Mouse (Mus musculus) MEL (cell line): ENCODE measurements around the gene Igsf6. TPM values are rescaled to one million over a fixed set of nuclear protein-coding genes. Genes with fewer than 3 reads are reported as not detected.

Source experiments
- DNase-seq: peaks from one replicate; pipeline ENCODE4 v3.0.0; 2011; ENCODE audit warnings: low read depth, low spot score
- H3K27ac ChIP-seq: 2 replicates; pipeline ENCODE4 v1.5.1; 2012; ENCODE audit warnings: low read depth, mild to moderate bottlenecking, control low read depth, low read length, moderate library complexity; ENCODE audit not compliant: control insufficient read depth
- H3K27me3 ChIP-seq, 2 experiments: fragments of 150-350 bp in 1 of 2; sonication (generic) in 1 of 2; 2 replicates each; pipeline ENCODE4 v1.6.1; 2012; ENCODE audit warnings: low read length in 2 of 2, mild to moderate bottlenecking in 2 of 2, improper control_type of control experiment in 1 of 2, moderate library complexity in 1 of 2; ENCODE audit not compliant: insufficient read depth in 2 of 2, control insufficient read depth in 1 of 2
- H3K36me3 ChIP-seq, 2 experiments: 2 replicates each; pipeline ENCODE4 v1.6.1; 2012 to 2014; ENCODE audit warnings: low read length in 2 of 2, improper control_type of control experiment in 1 of 2, inconsistent platforms in 1 of 2, mild to moderate bottlenecking in 1 of 2; ENCODE audit not compliant: insufficient read depth in 2 of 2, control insufficient read depth in 1 of 2
- H3K4me1 ChIP-seq, 2 experiments: fragments of 150-350 bp in 1 of 2; sonication (generic) in 1 of 2; 2 replicates each; pipeline ENCODE4 v1.6.1; 2012; ENCODE audit warnings: low read length in 2 of 2, improper control_type of control experiment in 1 of 2, mild to moderate bottlenecking in 1 of 2; ENCODE audit not compliant: insufficient read depth in 2 of 2, control insufficient read depth in 1 of 2
- H3K4me3 ChIP-seq, 2 experiments: fragments of 150-350 bp in 1 of 2; sonication (generic) in 1 of 2; 2 replicates each; pipeline ENCODE4 v1.5.1; 2012; ENCODE audit warnings: low read depth in 2 of 2, low read length in 2 of 2, mild to moderate bottlenecking in 2 of 2, moderate library complexity in 2 of 2, control low read depth in 1 of 2, improper control_type of control experiment in 1 of 2; ENCODE audit not compliant: control insufficient read depth in 1 of 2, insufficient read depth in 1 of 2
- H3K79me2 ChIP-seq: 2 replicates; pipeline ENCODE4 v1.6.1; 2012; ENCODE audit warnings: mild to moderate bottlenecking, low read length, moderate library complexity; ENCODE audit not compliant: control insufficient read depth, poor library complexity, insufficient read depth
- H3K9ac ChIP-seq: 2 replicates; pipeline ENCODE4 v1.6.1; 2012; ENCODE audit warnings: low read depth, mild to moderate bottlenecking, control low read depth, low read length, moderate library complexity; ENCODE audit not compliant: control insufficient read depth, poor library complexity, severe bottlenecking
- H3K9me3 ChIP-seq: fragments of 150-350 bp; sonication (generic); replicated peaks from 2 replicates; pipeline ENCODE4 v1.6.1; 2012; ENCODE audit warnings: mild to moderate bottlenecking, low read length, improper control_type of control experiment, moderate library complexity; ENCODE audit not compliant: insufficient read depth
- CTCF ChIP-seq, 3 experiments: IDR thresholded peaks in 2 of 3; conservative IDR thresholded peaks in 1 of 3; 2 replicates each; pipeline ENCODE4 v1.5.1; 2011 to 2012; ENCODE audit warnings: low read length in 3 of 3, low read depth in 2 of 3, mild to moderate bottlenecking in 2 of 3, improper control_type of control experiment in 1 of 3, inconsistent platforms in 1 of 3, mixed read lengths in 1 of 3, moderate library complexity in 1 of 3; ENCODE audit not compliant: control insufficient read depth in 1 of 3, insufficient read depth in 1 of 3, poor library complexity in 1 of 3, severe bottlenecking in 1 of 3
- E2F4 ChIP-seq: IDR thresholded peaks from 2 replicates; pipeline ENCODE4 v1.6.1; 2011; ENCODE audit warnings: low read depth, low read length, improper control_type of control experiment, borderline replicate concordance
- EP300 ChIP-seq, 2 experiments: IDR thresholded peaks; 2 replicates each; pipeline ENCODE4 v1.6.1; 2011; ENCODE audit warnings: improper control_type of control experiment in 2 of 2, low read length in 2 of 2, low read depth in 1 of 2, mild to moderate bottlenecking in 1 of 2
- ETS1 ChIP-seq: IDR thresholded peaks from 2 replicates; pipeline ENCODE4 v1.6.1; 2012; ENCODE audit warnings: low read depth, mild to moderate bottlenecking, inconsistent platforms, low read length, improper control_type of control experiment, moderate library complexity
- GABPA ChIP-seq: IDR thresholded peaks from 2 replicates; pipeline ENCODE4 v1.6.1; 2012; ENCODE audit warnings: low read depth, mild to moderate bottlenecking, inconsistent platforms, low read length, improper control_type of control experiment, moderate library complexity
- JUND ChIP-seq: IDR thresholded peaks from 2 replicates; pipeline ENCODE4 v1.6.1; 2011; ENCODE audit warnings: low read depth, mild to moderate bottlenecking, improper control_type of control experiment, low read length
- MAX ChIP-seq: IDR thresholded peaks from 2 replicates; pipeline ENCODE4 v1.6.1; 2011; ENCODE audit warnings: low read length, improper control_type of control experiment
- MAZ ChIP-seq: IDR thresholded peaks from 2 replicates; pipeline ENCODE4 v1.6.1; 2012; ENCODE audit warnings: low read depth, mild to moderate bottlenecking, inconsistent platforms, low read length, improper control_type of control experiment
- MEF2A ChIP-seq: IDR thresholded peaks from 2 replicates; pipeline ENCODE4 v1.6.1; 2014; ENCODE audit warnings: low read depth, mild to moderate bottlenecking, inconsistent platforms, low read length, improper control_type of control experiment; ENCODE audit not compliant: poor library complexity, insufficient replicate concordance, severe bottlenecking; ENCODE audit errors: extremely low read depth
- MXI1 ChIP-seq: IDR thresholded peaks from 2 replicates; pipeline ENCODE4 v1.6.1; 2011; ENCODE audit warnings: mild to moderate bottlenecking, low read depth, low read length, improper control_type of control experiment
- MYC ChIP-seq: IDR thresholded peaks from 2 replicates; pipeline ENCODE4 v1.6.1; 2011; ENCODE audit warnings: low read depth, mild to moderate bottlenecking, low read length, improper control_type of control experiment, moderate library complexity
- NELFE ChIP-seq: IDR thresholded peaks from 2 replicates; pipeline ENCODE4 v1.6.1; 2011; ENCODE audit warnings: low read depth, low read length, improper control_type of control experiment
- NRF1 ChIP-seq: IDR thresholded peaks from 2 replicates; pipeline ENCODE4 v1.6.1; 2014; ENCODE audit warnings: low read depth, mild to moderate bottlenecking, inconsistent platforms, low read length, improper control_type of control experiment, moderate library complexity; ENCODE audit not compliant: poor library complexity, insufficient read depth, severe bottlenecking
- POLR2A ChIP-seq, 2 experiments: IDR thresholded peaks; 2 replicates each; pipeline ENCODE4 v1.6.1; 2011 to 2012; ENCODE audit warnings: low read length in 2 of 2, mild to moderate bottlenecking in 2 of 2, control low read depth in 1 of 2, improper control_type of control experiment in 1 of 2, low read depth in 1 of 2, moderate library complexity in 1 of 2; ENCODE audit not compliant: control insufficient read depth in 1 of 2, insufficient read depth in 1 of 2, poor library complexity in 1 of 2
- POLR2AphosphoS2 ChIP-seq: IDR thresholded peaks from 2 replicates; pipeline ENCODE4 v1.6.1; 2011; ENCODE audit warnings: low read length, improper control_type of control experiment
- RAD21 ChIP-seq: IDR thresholded peaks from 2 replicates; pipeline ENCODE4 v1.6.1; 2011; ENCODE audit warnings: mild to moderate bottlenecking, low read depth, low read length, improper control_type of control experiment
- SIN3A ChIP-seq: IDR thresholded peaks from 2 replicates; pipeline ENCODE4 v1.6.1; 2012; ENCODE audit warnings: low read length, improper control_type of control experiment, inconsistent platforms
- SMC3 ChIP-seq: IDR thresholded peaks from 2 replicates; pipeline ENCODE4 v1.6.1; 2011; ENCODE audit warnings: low read depth, low read length, improper control_type of control experiment
- TAL1 ChIP-seq: IDR thresholded peaks from 2 replicates; pipeline ENCODE4 v1.6.1; 2012; ENCODE audit warnings: mild to moderate bottlenecking, inconsistent platforms, low read length, moderate library complexity, mixed read lengths
- TBP ChIP-seq: IDR thresholded peaks from 2 replicates; pipeline ENCODE4 v1.8.0; 2011; ENCODE audit warnings: low read depth, low read length, improper control_type of control experiment
- TCF12 ChIP-seq: IDR thresholded peaks from 2 replicates; pipeline ENCODE4 v1.6.1; 2014; ENCODE audit warnings: low read depth, mild to moderate bottlenecking, inconsistent platforms, low read length, improper control_type of control experiment, moderate library complexity
- UBTF ChIP-seq: IDR thresholded peaks from 2 replicates; pipeline ENCODE4 v1.6.1; 2012; ENCODE audit warnings: low read depth, mild to moderate bottlenecking, inconsistent platforms, low read length, improper control_type of control experiment, moderate library complexity, borderline replicate concordance; ENCODE audit not compliant: insufficient read depth
- USF1 ChIP-seq: IDR thresholded peaks from 2 replicates; pipeline ENCODE4 v1.6.1; 2014; ENCODE audit warnings: low read depth, mild to moderate bottlenecking, inconsistent platforms, low read length, improper control_type of control experiment, moderate library complexity
- USF2 ChIP-seq, 2 experiments: IDR thresholded peaks; 2 replicates each; pipeline ENCODE4 v1.6.1; 2011 to 2012; ENCODE audit warnings: improper control_type of control experiment in 2 of 2, low read length in 2 of 2, borderline replicate concordance in 1 of 2, inconsistent platforms in 1 of 2, low read depth in 1 of 2, mild to moderate bottlenecking in 1 of 2; ENCODE audit not compliant: insufficient read depth in 1 of 2
- ZC3H11A ChIP-seq: IDR thresholded peaks from 2 replicates; pipeline ENCODE4 v1.6.1; 2012; ENCODE audit warnings: low read depth, mild to moderate bottlenecking, inconsistent platforms, low read length, improper control_type of control experiment
- ZMIZ1 ChIP-seq: IDR thresholded peaks from 2 replicates; pipeline ENCODE4 v1.6.1; 2012; ENCODE audit warnings: low read depth, mild to moderate bottlenecking, inconsistent platforms, low read length, improper control_type of control experiment, moderate library complexity
- polyA plus RNA-seq, 2 experiments: library from polyadenylated mRNA; stranded (reverse) in 1 of 2; unstranded in 1 of 2; fragments of >175 nt in 1 of 2; fragments of >200 nt in 1 of 2; gene quantifications; 2 replicates each; pipeline versions ENCODE4 v1.2.1 to v1.2.4; 2012; ENCODE audit warnings: low replicate concordance in 2 of 2, low read depth in 1 of 2; ENCODE audit not compliant: insufficient read length in 2 of 2, insufficient read depth in 1 of 2, missing spikeins in 1 of 2
- total RNA-seq: library from RNA; depleted of rRNA; stranded (reverse); fragments of 300-350 nt; gene quantifications from 2 replicates; pipeline ENCODE4 v1.2.3, GENCODE M21; 2012

Gene Igsf6
- total and polyA plus RNA-seq, 3 experiments = 0.08 to 0.42 TPM; not detected in 1

GRCm38 (mm10) chr7:121093026-121093425 is 18.7 kb upstream of the Igsf6 start:
- Histone ChIP-seq H3K27me3 (no peaks in the 10 kb centered on the region; a peak in 1 of 4 replicates), H3K27ac (no peak overlapping the region), H3K9ac (no peak overlapping the region), H3K4me1 (no peaks in the 10 kb centered on the region), H3K9me3 (no peaks in the 10 kb centered on the region), H3K36me3 (no peaks in the 10 kb centered on the region), H3K4me3 (no peak overlapping the region), H3K79me2 (no peaks in the 10 kb centered on the region)
- TF ChIP-seq CTCF (IDR thresholded peaks at IDR 0.05 in 2 of 3, conservative IDR thresholded peaks at IDR 0.05 in 1 of 3; ENCODE audit: control insufficient read depth in 1 of 3, insufficient read depth in 1 of 3, low read depth in 2 of 3, low read length in 3 of 3, poor library complexity in 1 of 3, severe bottlenecking in 1 of 3) = no peak
- TF ChIP-seq RAD21 = no peak
- TF ChIP-seq EP300 (IDR thresholded peaks at IDR 0.05; ENCODE audit: low read depth in 1 of 2, low read length in 2 of 2) = no peak
- TF ChIP-seq TAL1 = no peak
- no peak for TF ChIP-seq MEF2A
- no peak for TF ChIP-seq JUND
- no peak for TF ChIP-seq MAZ
- TF ChIP-seq UBTF = no peak
- TF ChIP-seq POLR2AphosphoS2 = no peak
- no peak for TF ChIP-seq USF1
- no peak for TF ChIP-seq MYC
- TF ChIP-seq USF2 (IDR thresholded peaks at IDR 0.05; ENCODE audit: borderline replicate concordance in 1 of 2, insufficient read depth in 1 of 2, low read depth in 1 of 2, low read length in 2 of 2) = no peak
- TF ChIP-seq MXI1 = no peak
- TF ChIP-seq TBP = no peak
- TF ChIP-seq SIN3A = no peak
- TF ChIP-seq GABPA = no peak
- no peak for TF ChIP-seq SMC3
- TF ChIP-seq NRF1 = no peak
- no peak for TF ChIP-seq E2F4
- DNase-seq = no peak

- TF ChIP-seq NELFE (no peak), POLR2A (IDR thresholded peaks at IDR 0.05; ENCODE audit: control insufficient read depth in 1 of 2, insufficient read depth in 1 of 2, low read depth in 1 of 2, low read length in 2 of 2, poor library complexity in 1 of 2) (no peak), MXI1 (no peak), ETS1 (no peak), UBTF (no peak), ZC3H11A (no peak), ZMIZ1 (no peak), MAX (no peak), USF2 (IDR thresholded peaks at IDR 0.05; ENCODE audit: borderline replicate concordance in 1 of 2, insufficient read depth in 1 of 2, low read depth in 1 of 2, low read length in 2 of 2) (no peak), RAD21 (no peak), TCF12 (no peak), MAZ (no peak)
- no peaks in the 10 kb centered on the region for H3K36me3 ChIP-seq
- H3K27me3 ChIP-seq = no peaks in the 10 kb centered on the region
- no peak overlapping the region for H3K27ac ChIP-seq
- no peaks in the 10 kb centered on the region for H3K4me1 ChIP-seq
- H3K9me3 ChIP-seq = no peaks in the 10 kb centered on the region
- no peak overlapping the region for H3K4me3 ChIP-seq
- DNase-seq = no peak
- H3K79me2 ChIP-seq = no peaks in the 10 kb centered on the region
- no peak overlapping the region for H3K9ac ChIP-seq
Observed at GRCm38 (mm10) chr7:121090748-121091147, 16.4 kb upstream of the Igsf6 start.
